Mouse (Mus musculus): ENCODE results near the gene Scml2. TPM values are rescaled to one million over a fixed set of nuclear protein-coding genes. Genes with fewer than 3 reads are reported as not detected.
"Not testable (repeated sequence)": the region's sequence is repeated elsewhere in the genome, so short reads cannot be mapped to it uniquely, and the experiment has no call there.

Gene Scml2
- 1 to 10 TPM in 1 of 2 experiments, under 1 TPM in 1; 0.72 to 1.2 TPM for total RNA-seq (2021)
- long read RNA-seq: 0 reads

GRCm38 (mm10) chrX:161116893-161117292 is at the start of gene Scml2:
TSS of gene Scml2 (plus strand) at chrX:161117193.
- DNase-seq (ENCODE audit: low spot score in 2 of 2): not testable (repeated sequence)

- not testable (repeated sequence) for DNase-seq (ENCODE audit: low spot score in 2 of 2)
Observed at GRCm38 (mm10) chrX:161075576-161075975, 41.4 kb upstream of the Scml2 start.

- peak; percentile 8 to 58 for DNase-seq (ENCODE audit: low spot score in 2 of 2)
Observed at GRCm38 (mm10) chrX:161162314-161163068, 45.5 kb downstream of the Scml2 start.

DNA sequence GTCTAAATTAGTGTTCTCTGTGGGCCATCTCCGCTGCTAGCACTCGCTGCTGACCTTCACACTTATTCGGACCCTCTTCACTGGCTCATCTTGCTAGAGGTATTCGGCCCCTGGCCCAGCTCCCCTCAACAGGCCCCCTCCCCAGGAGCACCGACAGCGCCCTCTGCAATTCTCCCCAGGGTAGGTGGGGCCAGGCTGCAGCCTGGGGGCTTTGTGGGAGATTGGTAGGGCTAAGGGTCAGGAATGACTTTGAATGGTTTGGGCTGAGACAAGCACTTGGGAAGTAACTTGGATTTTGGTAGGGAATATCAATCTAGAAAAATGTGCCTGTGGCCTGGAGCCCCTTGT is 46.0 kb downstream of the Scml2 start:
- no peak for DNase-seq (ENCODE audit: low spot score in 2 of 2)

DNA sequence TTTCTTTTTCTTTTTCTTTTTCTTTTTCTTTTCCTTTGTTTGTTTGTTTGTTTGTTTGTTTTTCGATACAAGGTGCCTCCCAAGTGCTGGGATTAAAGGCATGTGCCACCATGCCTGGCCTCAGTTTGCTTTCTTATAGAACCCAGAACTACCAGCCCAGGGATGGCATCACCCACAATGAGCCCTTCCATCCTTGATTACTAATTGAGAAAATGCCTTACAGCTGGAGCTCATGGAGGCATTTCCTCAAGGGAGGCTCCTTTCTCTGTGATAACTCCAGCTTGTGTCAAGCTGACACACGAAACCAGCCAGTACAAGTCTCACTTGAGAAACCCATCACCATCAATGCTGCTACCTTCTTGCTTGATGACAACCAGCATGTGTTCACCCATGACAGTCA is 170.2 kb downstream of the Scml2 start, which contains the start of gene Gm15262:
TSS of gene Gm15262 (plus strand) at position 301 of the 400 bp plus-strand sequence.
- not testable (repeated sequence) for DNase-seq (ENCODE audit: low spot score in 2 of 2)

Other genes with a start within 250 kb of the Scml2 start
- under 1 TPM; 0.77 to 0.94 TPM for gene Gja6, start 210.1 kb upstream of the Scml2 start, total RNA-seq (2021)
- 100 to 1,000 TPM; 104 to 108 TPM for gene Cdkl5, start 122.5 kb upstream of the Scml2 start, total RNA-seq (2021)
- not detected for gene Gm15262, start 170.3 kb downstream of the Scml2 start, total RNA-seq (2021)